Mouse (Mus musculus) MEL (cell line): Measurements from ENCODE around the gene Enc1.

Source experiments
- E2F4 ChIP-seq: IDR thresholded peaks from 2 replicates; pipeline ENCODE4 v1.6.1; 2011; ENCODE audit warnings: low read depth, low read length, improper control_type of control experiment, borderline replicate concordance
- GABPA ChIP-seq: IDR thresholded peaks from 2 replicates; pipeline ENCODE4 v1.6.1; 2012; ENCODE audit warnings: low read depth, mild to moderate bottlenecking, inconsistent platforms, low read length, improper control_type of control experiment, moderate library complexity
- MAX ChIP-seq: IDR thresholded peaks from 2 replicates; pipeline ENCODE4 v1.6.1; 2011; ENCODE audit warnings: low read length, improper control_type of control experiment
- TCF12 ChIP-seq: IDR thresholded peaks from 2 replicates; pipeline ENCODE4 v1.6.1; 2014; ENCODE audit warnings: low read depth, mild to moderate bottlenecking, inconsistent platforms, low read length, improper control_type of control experiment, moderate library complexity
- USF1 ChIP-seq: IDR thresholded peaks from 2 replicates; pipeline ENCODE4 v1.6.1; 2014; ENCODE audit warnings: low read depth, mild to moderate bottlenecking, inconsistent platforms, low read length, improper control_type of control experiment, moderate library complexity

GRCm38 (mm10) chr13:97215563-97215962 is 25.3 kb upstream of the Enc1 start:
- no peak for TF ChIP-seq MAX
- no peak for TF ChIP-seq TCF12
- no peak for TF ChIP-seq E2F4
- no peak for TF ChIP-seq USF1
- no peak for TF ChIP-seq GABPA
